Comparison of ENCODE assay signal across 1 mouse cellular context in genomic region chr2:14048381-14048780, GRCm38 (mm10).
TF ChIP-seq lines count a peak whose summit lies in the region.

No protein-coding gene starts in this region.

TF ChIP-seq in CH12.LX, 34 proteins besides CTCF, POLR2A, EP300 and RAD21:
- TF ChIP-seq POLR2AphosphoS2 (IDR thresholded peaks at IDR 0.05; ENCODE audit: low read depth, low read length) (no peak), MYC (IDR thresholded peaks at IDR 0.05; ENCODE audit: low read depth, low read length) (0 out of 2 replicates have a peak, but pooled peaks have one; percentile 28), ZNF384 (IDR thresholded peaks at IDR 0.05; ENCODE audit: low read depth, low read length) (no peak), ZMIZ1 (IDR thresholded peaks at IDR 0.05; ENCODE audit: low read depth, low read length) (no peak), KAT2A (IDR thresholded peaks at IDR 0.05; ENCODE audit: insufficient replicate concordance, low read length) (0 out of 2 replicates have a peak, but pooled peaks have one; percentile 5), SMC3 (IDR thresholded peaks at IDR 0.05; ENCODE audit: low read depth, low read length) (peak; percentile 84), ZKSCAN1 (IDR thresholded peaks at IDR 0.05; ENCODE audit: borderline replicate concordance, low read depth, low read length) (no peak), ZC3H11A (IDR thresholded peaks at IDR 0.05; ENCODE audit: low read depth, low read length) (peak; percentile 38; the same call in 1 of the 2 replicates), USF2 (conservative IDR thresholded peaks at IDR 0.05; ENCODE audit: low read depth, low read length) (no peak), TBP (conservative IDR thresholded peaks at IDR 0.05; ENCODE audit: low read depth, low read length) (no peak), E2F4 (IDR thresholded peaks at IDR 0.05; ENCODE audit: insufficient replicate concordance, low read depth, low read length) (no peak), CHD2 (IDR thresholded peaks at IDR 0.05; ENCODE audit: low read length) (no peak)
